Mouse (Mus musculus) MEL (cell line): ENCODE measurements around the gene Uba2. TPM values are rescaled to one million over a fixed set of nuclear protein-coding genes. Genes with fewer than 3 reads are reported as not detected.
A peak's percentile ranks its signal among the peaks of the same experiment; 100 is the strongest.

Source experiments
- DNase-seq: peaks from one replicate; pipeline ENCODE4 v3.0.0; 2011; ENCODE audit warnings: low read depth, low spot score
- H3K27ac ChIP-seq: 2 replicates; pipeline ENCODE4 v1.5.1; 2012; ENCODE audit warnings: low read depth, mild to moderate bottlenecking, control low read depth, low read length, moderate library complexity; ENCODE audit not compliant: control insufficient read depth
- H3K27me3 ChIP-seq, 2 experiments: fragments of 150-350 bp in 1 of 2; sonication (generic) in 1 of 2; 2 replicates each; pipeline ENCODE4 v1.6.1; 2012; ENCODE audit warnings: low read length in 2 of 2, mild to moderate bottlenecking in 2 of 2, improper control_type of control experiment in 1 of 2, moderate library complexity in 1 of 2; ENCODE audit not compliant: insufficient read depth in 2 of 2, control insufficient read depth in 1 of 2
- H3K36me3 ChIP-seq, 2 experiments: 2 replicates each; pipeline ENCODE4 v1.6.1; 2012 to 2014; ENCODE audit warnings: low read length in 2 of 2, improper control_type of control experiment in 1 of 2, inconsistent platforms in 1 of 2, mild to moderate bottlenecking in 1 of 2; ENCODE audit not compliant: insufficient read depth in 2 of 2, control insufficient read depth in 1 of 2
- H3K4me1 ChIP-seq, 2 experiments: fragments of 150-350 bp in 1 of 2; sonication (generic) in 1 of 2; 2 replicates each; pipeline ENCODE4 v1.6.1; 2012; ENCODE audit warnings: low read length in 2 of 2, improper control_type of control experiment in 1 of 2, mild to moderate bottlenecking in 1 of 2; ENCODE audit not compliant: insufficient read depth in 2 of 2, control insufficient read depth in 1 of 2
- H3K4me3 ChIP-seq, 2 experiments: fragments of 150-350 bp in 1 of 2; sonication (generic) in 1 of 2; 2 replicates each; pipeline ENCODE4 v1.5.1; 2012; ENCODE audit warnings: low read depth in 2 of 2, low read length in 2 of 2, mild to moderate bottlenecking in 2 of 2, moderate library complexity in 2 of 2, control low read depth in 1 of 2, improper control_type of control experiment in 1 of 2; ENCODE audit not compliant: control insufficient read depth in 1 of 2, insufficient read depth in 1 of 2
- H3K79me2 ChIP-seq: 2 replicates; pipeline ENCODE4 v1.6.1; 2012; ENCODE audit warnings: mild to moderate bottlenecking, low read length, moderate library complexity; ENCODE audit not compliant: control insufficient read depth, poor library complexity, insufficient read depth
- H3K9ac ChIP-seq: 2 replicates; pipeline ENCODE4 v1.6.1; 2012; ENCODE audit warnings: low read depth, mild to moderate bottlenecking, control low read depth, low read length, moderate library complexity; ENCODE audit not compliant: control insufficient read depth, poor library complexity, severe bottlenecking
- H3K9me3 ChIP-seq: fragments of 150-350 bp; sonication (generic); replicated peaks from 2 replicates; pipeline ENCODE4 v1.6.1; 2012; ENCODE audit warnings: mild to moderate bottlenecking, low read length, improper control_type of control experiment, moderate library complexity; ENCODE audit not compliant: insufficient read depth
- CHD1 ChIP-seq: IDR thresholded peaks from 2 replicates; pipeline ENCODE4 v1.6.1; 2012; ENCODE audit warnings: low read depth, mild to moderate bottlenecking, inconsistent platforms, low read length, improper control_type of control experiment
- CHD2 ChIP-seq: IDR thresholded peaks from 2 replicates; pipeline ENCODE4 v1.6.1; 2011; ENCODE audit warnings: low read length, improper control_type of control experiment
- CTCF ChIP-seq, 3 experiments: IDR thresholded peaks in 2 of 3; conservative IDR thresholded peaks in 1 of 3; 2 replicates each; pipeline ENCODE4 v1.5.1; 2011 to 2012; ENCODE audit warnings: low read length in 3 of 3, low read depth in 2 of 3, mild to moderate bottlenecking in 2 of 3, improper control_type of control experiment in 1 of 3, inconsistent platforms in 1 of 3, mixed read lengths in 1 of 3, moderate library complexity in 1 of 3; ENCODE audit not compliant: control insufficient read depth in 1 of 3, insufficient read depth in 1 of 3, poor library complexity in 1 of 3, severe bottlenecking in 1 of 3
- E2F4 ChIP-seq: IDR thresholded peaks from 2 replicates; pipeline ENCODE4 v1.6.1; 2011; ENCODE audit warnings: low read depth, low read length, improper control_type of control experiment, borderline replicate concordance
- ELF1 ChIP-seq: IDR thresholded peaks from 2 replicates; pipeline ENCODE4 v1.6.1; 2014; ENCODE audit warnings: low read depth, mild to moderate bottlenecking, inconsistent platforms, low read length, improper control_type of control experiment, moderate library complexity
- EP300 ChIP-seq, 2 experiments: IDR thresholded peaks; 2 replicates each; pipeline ENCODE4 v1.6.1; 2011; ENCODE audit warnings: improper control_type of control experiment in 2 of 2, low read length in 2 of 2, low read depth in 1 of 2, mild to moderate bottlenecking in 1 of 2
- ETS1 ChIP-seq: IDR thresholded peaks from 2 replicates; pipeline ENCODE4 v1.6.1; 2012; ENCODE audit warnings: low read depth, mild to moderate bottlenecking, inconsistent platforms, low read length, improper control_type of control experiment, moderate library complexity
- GABPA ChIP-seq: IDR thresholded peaks from 2 replicates; pipeline ENCODE4 v1.6.1; 2012; ENCODE audit warnings: low read depth, mild to moderate bottlenecking, inconsistent platforms, low read length, improper control_type of control experiment, moderate library complexity
- GATA1 ChIP-seq: IDR thresholded peaks from 2 replicates; pipeline ENCODE4 v1.6.1; 2011; ENCODE audit warnings: low read depth, low read length, improper control_type of control experiment
- HCFC1 ChIP-seq: IDR thresholded peaks from 2 replicates; pipeline ENCODE4 v1.6.1; 2012; ENCODE audit warnings: low read depth, mild to moderate bottlenecking, inconsistent platforms, low read length, improper control_type of control experiment, moderate library complexity
- JUND ChIP-seq: IDR thresholded peaks from 2 replicates; pipeline ENCODE4 v1.6.1; 2011; ENCODE audit warnings: low read depth, mild to moderate bottlenecking, improper control_type of control experiment, low read length
- MAFK ChIP-seq: IDR thresholded peaks from 2 replicates; pipeline ENCODE4 v1.6.1; 2011; ENCODE audit warnings: low read depth, mild to moderate bottlenecking, low read length, improper control_type of control experiment, borderline replicate concordance
- MAX ChIP-seq: IDR thresholded peaks from 2 replicates; pipeline ENCODE4 v1.6.1; 2011; ENCODE audit warnings: low read length, improper control_type of control experiment
- MAZ ChIP-seq: IDR thresholded peaks from 2 replicates; pipeline ENCODE4 v1.6.1; 2012; ENCODE audit warnings: low read depth, mild to moderate bottlenecking, inconsistent platforms, low read length, improper control_type of control experiment
- MYC ChIP-seq: IDR thresholded peaks from 2 replicates; pipeline ENCODE4 v1.6.1; 2011; ENCODE audit warnings: low read depth, mild to moderate bottlenecking, low read length, improper control_type of control experiment, moderate library complexity
- NELFE ChIP-seq: IDR thresholded peaks from 2 replicates; pipeline ENCODE4 v1.6.1; 2011; ENCODE audit warnings: low read depth, low read length, improper control_type of control experiment
- NRF1 ChIP-seq: IDR thresholded peaks from 2 replicates; pipeline ENCODE4 v1.6.1; 2014; ENCODE audit warnings: low read depth, mild to moderate bottlenecking, inconsistent platforms, low read length, improper control_type of control experiment, moderate library complexity; ENCODE audit not compliant: poor library complexity, insufficient read depth, severe bottlenecking
- POLR2A ChIP-seq, 2 experiments: IDR thresholded peaks; 2 replicates each; pipeline ENCODE4 v1.6.1; 2011 to 2012; ENCODE audit warnings: low read length in 2 of 2, mild to moderate bottlenecking in 2 of 2, control low read depth in 1 of 2, improper control_type of control experiment in 1 of 2, low read depth in 1 of 2, moderate library complexity in 1 of 2; ENCODE audit not compliant: control insufficient read depth in 1 of 2, insufficient read depth in 1 of 2, poor library complexity in 1 of 2
- POLR2AphosphoS2 ChIP-seq: IDR thresholded peaks from 2 replicates; pipeline ENCODE4 v1.6.1; 2011; ENCODE audit warnings: low read length, improper control_type of control experiment
- RAD21 ChIP-seq: IDR thresholded peaks from 2 replicates; pipeline ENCODE4 v1.6.1; 2011; ENCODE audit warnings: mild to moderate bottlenecking, low read depth, low read length, improper control_type of control experiment
- RCOR1 ChIP-seq: IDR thresholded peaks from 2 replicates; pipeline ENCODE4 v1.6.1; 2012; ENCODE audit warnings: low read depth, mild to moderate bottlenecking, inconsistent platforms, low read length, improper control_type of control experiment
- SIN3A ChIP-seq: IDR thresholded peaks from 2 replicates; pipeline ENCODE4 v1.6.1; 2012; ENCODE audit warnings: low read length, improper control_type of control experiment, inconsistent platforms
- SMC3 ChIP-seq: IDR thresholded peaks from 2 replicates; pipeline ENCODE4 v1.6.1; 2011; ENCODE audit warnings: low read depth, low read length, improper control_type of control experiment
- TAL1 ChIP-seq: IDR thresholded peaks from 2 replicates; pipeline ENCODE4 v1.6.1; 2012; ENCODE audit warnings: mild to moderate bottlenecking, inconsistent platforms, low read length, moderate library complexity, mixed read lengths
- TBP ChIP-seq: IDR thresholded peaks from 2 replicates; pipeline ENCODE4 v1.8.0; 2011; ENCODE audit warnings: low read depth, low read length, improper control_type of control experiment
- TCF12 ChIP-seq: IDR thresholded peaks from 2 replicates; pipeline ENCODE4 v1.6.1; 2014; ENCODE audit warnings: low read depth, mild to moderate bottlenecking, inconsistent platforms, low read length, improper control_type of control experiment, moderate library complexity
- UBTF ChIP-seq: IDR thresholded peaks from 2 replicates; pipeline ENCODE4 v1.6.1; 2012; ENCODE audit warnings: low read depth, mild to moderate bottlenecking, inconsistent platforms, low read length, improper control_type of control experiment, moderate library complexity, borderline replicate concordance; ENCODE audit not compliant: insufficient read depth
- USF1 ChIP-seq: IDR thresholded peaks from 2 replicates; pipeline ENCODE4 v1.6.1; 2014; ENCODE audit warnings: low read depth, mild to moderate bottlenecking, inconsistent platforms, low read length, improper control_type of control experiment, moderate library complexity
- USF2 ChIP-seq, 2 experiments: IDR thresholded peaks; 2 replicates each; pipeline ENCODE4 v1.6.1; 2011 to 2012; ENCODE audit warnings: improper control_type of control experiment in 2 of 2, low read length in 2 of 2, borderline replicate concordance in 1 of 2, inconsistent platforms in 1 of 2, low read depth in 1 of 2, mild to moderate bottlenecking in 1 of 2; ENCODE audit not compliant: insufficient read depth in 1 of 2
- ZC3H11A ChIP-seq: IDR thresholded peaks from 2 replicates; pipeline ENCODE4 v1.6.1; 2012; ENCODE audit warnings: low read depth, mild to moderate bottlenecking, inconsistent platforms, low read length, improper control_type of control experiment
- ZKSCAN1 ChIP-seq: IDR thresholded peaks from 2 replicates; pipeline ENCODE4 v1.6.1; 2012; ENCODE audit warnings: low read depth, mild to moderate bottlenecking, inconsistent platforms, low read length, improper control_type of control experiment, moderate library complexity
- ZMIZ1 ChIP-seq: IDR thresholded peaks from 2 replicates; pipeline ENCODE4 v1.6.1; 2012; ENCODE audit warnings: low read depth, mild to moderate bottlenecking, inconsistent platforms, low read length, improper control_type of control experiment, moderate library complexity
- polyA plus RNA-seq, 2 experiments: library from polyadenylated mRNA; stranded (reverse) in 1 of 2; unstranded in 1 of 2; fragments of >175 nt in 1 of 2; fragments of >200 nt in 1 of 2; gene quantifications; 2 replicates each; pipeline versions ENCODE4 v1.2.1 to v1.2.4; 2012; ENCODE audit warnings: low replicate concordance in 2 of 2, low read depth in 1 of 2; ENCODE audit not compliant: insufficient read length in 2 of 2, insufficient read depth in 1 of 2, missing spikeins in 1 of 2
- total RNA-seq: library from RNA; depleted of rRNA; stranded (reverse); fragments of 300-350 nt; gene quantifications from 2 replicates; pipeline ENCODE4 v1.2.3, GENCODE M21; 2012

Uba2 gene
- total and polyA plus RNA-seq, 3 experiments, result 201 to 207 TPM; not detected in 1

DNA sequence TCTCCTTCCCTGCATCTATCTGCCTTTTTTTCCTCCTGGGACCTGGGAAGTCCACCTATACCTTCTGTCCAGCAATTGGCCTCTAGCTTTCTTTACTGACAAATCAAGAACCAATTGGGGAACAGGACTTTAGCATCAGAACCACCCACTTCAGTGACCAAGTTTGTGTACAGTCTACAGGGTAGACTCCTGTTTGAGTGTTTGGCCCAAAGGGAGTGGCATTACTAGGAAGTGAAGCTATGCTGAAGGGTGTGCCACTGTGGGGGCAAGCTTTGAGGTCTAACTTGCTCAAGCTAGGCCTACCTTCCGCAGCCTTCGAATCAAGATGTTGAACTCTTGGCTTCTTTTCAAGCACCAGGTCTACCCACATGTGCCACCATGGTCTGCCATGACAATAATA is 31.4 kb upstream of the Uba2 start:
- Histone ChIP-seq H3K4me3 (no peak overlapping the region), H3K79me2 (peaks cover 3% of the 10 kb centered on the region; the same call in 1 of the 2 replicates), H3K9me3 (no peaks in the 10 kb centered on the region), H3K36me3 (peaks cover 0 to 5% of the 10 kb centered on the region in 2 experiments; a peak in 3 of 4 replicates), H3K27me3 (no peaks in the 10 kb centered on the region), H3K4me1 (peaks cover 0 to 3% of the 10 kb centered on the region in 2 experiments; a peak in 1 of 4 replicates), H3K27ac (no peak overlapping the region), H3K9ac (no peak overlapping the region)
- peak; percentile 52 for DNase-seq
- TF ChIP-seq POLR2A (IDR thresholded peaks at IDR 0.05; ENCODE audit: control insufficient read depth in 1 of 2, insufficient read depth in 1 of 2, low read depth in 1 of 2, low read length in 2 of 2, poor library complexity in 1 of 2) (peak in 1 of 2 experiments; percentile 40; a peak in 1 of 4 replicates), POLR2AphosphoS2 (peak; percentile 60; the same call in 1 of the 2 replicates), ZKSCAN1 (no peak)

DNA sequence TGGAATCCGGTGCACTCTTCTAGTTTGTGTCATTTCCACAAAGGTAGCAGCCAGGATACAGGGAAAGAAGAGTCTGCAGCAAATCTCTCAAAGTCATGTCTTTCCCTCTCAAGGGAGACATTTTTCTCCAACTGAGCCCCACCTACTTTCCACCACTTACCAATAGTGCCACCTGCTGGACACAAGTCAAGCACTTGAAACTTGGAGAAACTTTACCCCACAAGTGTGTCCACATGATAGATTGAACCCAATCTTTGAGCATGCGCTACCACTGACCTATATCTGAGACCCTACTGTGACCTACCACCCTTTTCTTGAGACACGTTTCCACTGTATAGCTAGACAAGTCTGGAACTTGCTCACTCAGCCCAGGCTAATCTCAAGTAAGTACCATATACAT is 28.9 kb upstream of the Uba2 start:
- Histone ChIP-seq H3K9ac (no peak overlapping the region), H3K4me3 (no peak overlapping the region), H3K27me3 (no peaks in the 10 kb centered on the region), H3K36me3 (peaks cover 0 to 2% of the 10 kb centered on the region in 2 experiments), H3K9me3 (no peaks in the 10 kb centered on the region), H3K79me2 (peaks cover 8% of the 10 kb centered on the region), H3K4me1 (peaks cover 0 to 3% of the 10 kb centered on the region in 2 experiments; a peak in 2 of 4 replicates), H3K27ac (no peak overlapping the region)
- DNase-seq, result peak; percentile 77
- TF ChIP-seq NRF1 (no peak), NELFE (no peak), USF1 (no peak), JUND (no peak), UBTF (no peak), MYC (no peak), TAL1 (no peak), MAX (no peak), RAD21 (peak; percentile 40), EP300 (IDR thresholded peaks at IDR 0.05; ENCODE audit: low read depth in 1 of 2, low read length in 2 of 2) (no peak), POLR2A (IDR thresholded peaks at IDR 0.05; ENCODE audit: control insufficient read depth in 1 of 2, insufficient read depth in 1 of 2, low read depth in 1 of 2, low read length in 2 of 2, poor library complexity in 1 of 2) (no peak), ZC3H11A (0 out of 2 replicates have a peak, but pooled peaks have one; percentile 6), TCF12 (no peak), RCOR1 (no peak), HCFC1 (no peak), MAZ (0 out of 2 replicates have a peak, but pooled peaks have one; percentile 44), CTCF (IDR thresholded peaks at IDR 0.05 in 2 of 3, conservative IDR thresholded peaks at IDR 0.05 in 1 of 3; ENCODE audit: control insufficient read depth in 1 of 3, insufficient read depth in 1 of 3, low read depth in 2 of 3, low read length in 3 of 3, poor library complexity in 1 of 3, severe bottlenecking in 1 of 3) (peak in 2 of 3 experiments; percentile 56 to 58; a peak in 4 of 6 replicates), SIN3A (no peak), POLR2AphosphoS2 (no peak), ZMIZ1 (0 out of 2 replicates have a peak, but pooled peaks have one; percentile 23), MAFK (no peak), USF2 (IDR thresholded peaks at IDR 0.05; ENCODE audit: borderline replicate concordance in 1 of 2, insufficient read depth in 1 of 2, low read depth in 1 of 2, low read length in 2 of 2) (no peak), ETS1 (no peak), ELF1 (no peak), CHD1 (no peak), GABPA (no peak), GATA1 (no peak), SMC3 (peak; percentile 38), CHD2 (no peak), TBP (no peak), E2F4 (no peak)
